Mouse (Mus musculus) hindbrain, embryonic 14.5 days (tissue): ENCODE measurements at regions not wholly inside any gene's neighbourhood (a gene's known extent, or its start where the extent isn't known, plus 50 kb on each side); places are given as distances from the start of the nearest gene placed in this dataset.

Experiments
- ATAC-seq: fragments of 200-750 bp; cut with Nextera tagmentation; 2 replicates; pipeline ENCODE4 v1.8.0; 2017; ENCODE audit warnings: moderate number of reproducible peaks, mild to moderate bottlenecking, moderate TSS enrichment, moderate library complexity; ENCODE audit not compliant: low FRiP score
- DNase-seq: peaks from one replicate; pipeline ENCODE4 v3.0.0-alpha.2; 2015; ENCODE audit warnings: low spot score
- H3K27ac ChIP-seq: fragments of 300-500 bp; sonication (generic); 2 replicates; pipeline ENCODE4 v1.5.1; 2014; ENCODE audit warnings: mild to moderate bottlenecking, moderate library complexity
- H3K27me3 ChIP-seq: fragments of 300-500 bp; sonication (generic); 2 replicates; pipeline ENCODE4 v1.6.1; 2014; ENCODE audit warnings: mild to moderate bottlenecking, low read length, mixed read lengths; ENCODE audit not compliant: control insufficient read depth, insufficient read depth
- H3K36me3 ChIP-seq: fragments of 300-500 bp; sonication (generic); replicated peaks from 2 replicates; pipeline ENCODE4 v1.6.1; 2014; ENCODE audit not compliant: control insufficient read depth, insufficient read depth
- H3K4me1 ChIP-seq: fragments of 300-500 bp; sonication (generic); replicated peaks from 2 replicates; pipeline ENCODE4 v1.6.1; 2014; ENCODE audit warnings: antibody characterized with exemption, low read length, mixed read lengths; ENCODE audit not compliant: control insufficient read depth, insufficient read depth
- H3K4me2 ChIP-seq: fragments of 300-500 bp; sonication (generic); replicated peaks from 2 replicates; pipeline ENCODE4 v1.6.1; 2014; ENCODE audit warnings: mild to moderate bottlenecking, moderate library complexity
- H3K4me3 ChIP-seq: fragments of 300-500 bp; sonication (generic); replicated peaks from 2 replicates; pipeline ENCODE4 v1.5.1; 2014; ENCODE audit warnings: mild to moderate bottlenecking, low read length
- H3K9ac ChIP-seq: fragments of 300-500 bp; sonication (generic); 2 replicates; pipeline ENCODE4 v1.6.1; 2014
- H3K9me3 ChIP-seq: fragments of 300-500 bp; sonication (generic); 2 replicates; pipeline ENCODE4 v1.6.1; 2016; ENCODE audit warnings: low read length; ENCODE audit not compliant: control insufficient read depth
- WGBS: fragments of 180-500 bp; shearing (Covaris S2); extraction: QIAGEN DNeasy Blood & Tissue Kit; methylation state at CpG from one replicate; pipeline ENCODE4 v1.1.7; 2014; 5-methylcytosine and 5-hydroxymethylcytosine counted together

DNA sequence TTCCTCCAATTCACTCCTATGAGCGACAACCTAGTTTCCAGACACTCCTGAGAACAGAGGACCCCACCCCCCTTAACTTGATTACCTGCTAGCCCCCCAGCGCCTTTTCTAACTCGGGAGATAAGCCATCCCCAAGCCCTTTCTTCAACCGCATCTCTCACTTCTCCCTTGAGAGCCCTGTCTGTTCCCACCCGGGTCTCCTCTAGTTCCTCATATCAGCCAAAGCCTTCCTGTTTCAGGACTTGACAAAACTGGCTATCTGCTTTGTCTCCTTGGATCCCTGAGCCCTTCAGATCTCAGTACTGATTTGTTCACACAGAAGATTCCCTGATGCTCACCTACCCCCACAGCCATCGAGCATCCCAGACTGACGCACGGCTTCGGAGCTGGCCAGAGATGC, 61.5 kb upstream of the Nap1l1 start:
- Histone ChIP-seq H3K9ac (no peak overlapping the region), H3K27me3 (no peaks in the 10 kb centered on the region), H3K4me1 (no peaks in the 10 kb centered on the region), H3K9me3 (no peaks in the 10 kb centered on the region), H3K27ac (no peak overlapping the region), H3K4me3 (no peak overlapping the region), H3K36me3 (no peaks in the 10 kb centered on the region), H3K4me2 (no peak overlapping the region)
- DNase-seq = no peak
- no peak for ATAC-seq
- WGBS = 93% methylated on average over 9 of the region's 9 CpGs

DNA sequence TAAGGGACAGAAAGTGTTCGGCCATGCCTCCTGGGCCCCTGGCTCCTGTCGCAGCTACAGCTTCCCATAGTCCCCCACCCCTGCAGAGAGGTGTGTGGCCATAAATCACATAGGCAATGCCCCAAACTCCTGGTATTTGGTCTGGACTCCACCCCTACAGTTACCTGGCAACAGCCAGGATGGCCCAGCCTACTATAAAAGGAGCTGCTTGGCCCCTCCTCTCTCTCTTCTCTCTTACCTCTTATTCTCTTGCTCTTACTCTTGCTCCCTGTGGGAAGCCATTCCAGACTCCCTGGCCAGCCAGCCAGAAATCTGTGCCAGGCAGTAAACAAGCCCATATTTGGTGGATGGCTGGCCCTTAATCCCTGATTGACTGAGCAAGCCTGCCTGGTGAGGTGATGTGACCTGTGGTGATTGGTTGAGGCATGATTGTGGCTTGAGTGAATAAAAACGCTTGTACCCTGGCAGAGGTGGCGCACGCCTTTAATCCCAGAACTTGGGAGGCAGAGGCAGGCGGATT, 56.4 kb upstream of the Nap1l1 start:
- H3K36me3 ChIP-seq = no peaks in the 10 kb centered on the region
- ATAC-seq = no peak
- H3K27me3 ChIP-seq = no peaks in the 10 kb centered on the region
- H3K27ac ChIP-seq = no peak overlapping the region
- H3K9ac ChIP-seq = no peak overlapping the region
- H3K9me3 ChIP-seq = no peaks in the 10 kb centered on the region
- DNase-seq = no peak
- H3K4me2 ChIP-seq = no peak overlapping the region
- WGBS = 81% methylated on average over 6 of the region's 6 CpGs
- H3K4me1 ChIP-seq = 0 out of 2 replicates have a peak, but pooled peaks cover 5% of the 10 kb centered on the region
- H3K4me3 ChIP-seq = no peak overlapping the region

DNA sequence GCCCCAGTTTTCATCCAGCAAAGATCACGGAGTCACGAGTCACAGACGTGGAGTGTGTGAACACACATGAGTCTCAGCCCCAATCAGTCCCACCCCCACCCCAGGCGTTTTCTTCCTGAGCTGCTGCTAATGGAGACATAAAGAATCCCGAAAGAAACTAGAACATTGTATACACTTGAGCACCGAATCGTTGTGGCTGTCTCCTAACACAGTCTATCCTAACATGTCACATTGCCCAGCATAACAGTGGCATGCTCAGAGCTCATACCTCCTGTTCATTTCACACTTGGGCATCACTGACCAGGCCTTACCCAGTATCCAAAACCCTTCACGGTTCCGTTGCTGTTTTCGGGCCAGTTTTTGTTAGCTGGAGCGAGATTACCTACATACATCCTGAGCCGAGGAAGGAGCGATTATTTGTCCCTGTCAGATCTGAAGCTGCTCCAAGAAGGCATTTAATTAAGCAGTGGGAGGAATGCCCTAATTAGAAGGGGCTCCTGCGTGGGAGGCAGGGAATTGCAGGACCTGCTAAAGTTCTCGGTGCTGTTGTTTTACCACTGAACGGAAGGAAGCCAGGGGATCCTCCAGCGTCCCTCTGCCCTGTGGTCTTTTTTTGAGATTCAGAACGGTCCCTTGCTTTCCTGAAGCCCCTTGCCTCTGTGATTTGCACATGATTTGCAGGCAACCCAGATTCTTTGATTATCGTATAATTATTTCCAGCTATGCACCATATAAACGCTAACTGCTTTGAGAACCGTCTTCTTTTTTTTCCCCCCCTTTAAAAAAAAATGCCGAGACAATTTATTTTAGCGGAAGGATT, 53.4 kb upstream of the Nap1l1 start:
- WGBS = 28% methylated on average over 23 of the region's 23 CpGs
- ATAC-seq (no peak), DNase-seq (peak; percentile 40)
- no peaks in the 10 kb centered on the region for H3K9me3 ChIP-seq
- H3K4me3 ChIP-seq = peak overlapping the region; percentile 22
- no peaks in the 10 kb centered on the region for H3K36me3 ChIP-seq
- H3K9ac ChIP-seq = peak overlapping the region; percentile 31
- H3K27me3 ChIP-seq = no peaks in the 10 kb centered on the region
- peak overlapping the region; percentile 32; the same call in 1 of the 2 replicates for H3K27ac ChIP-seq
- H3K4me1 ChIP-seq = peaks cover 9% of the 10 kb centered on the region
- peak overlapping the region; percentile 54 for H3K4me2 ChIP-seq

DNA sequence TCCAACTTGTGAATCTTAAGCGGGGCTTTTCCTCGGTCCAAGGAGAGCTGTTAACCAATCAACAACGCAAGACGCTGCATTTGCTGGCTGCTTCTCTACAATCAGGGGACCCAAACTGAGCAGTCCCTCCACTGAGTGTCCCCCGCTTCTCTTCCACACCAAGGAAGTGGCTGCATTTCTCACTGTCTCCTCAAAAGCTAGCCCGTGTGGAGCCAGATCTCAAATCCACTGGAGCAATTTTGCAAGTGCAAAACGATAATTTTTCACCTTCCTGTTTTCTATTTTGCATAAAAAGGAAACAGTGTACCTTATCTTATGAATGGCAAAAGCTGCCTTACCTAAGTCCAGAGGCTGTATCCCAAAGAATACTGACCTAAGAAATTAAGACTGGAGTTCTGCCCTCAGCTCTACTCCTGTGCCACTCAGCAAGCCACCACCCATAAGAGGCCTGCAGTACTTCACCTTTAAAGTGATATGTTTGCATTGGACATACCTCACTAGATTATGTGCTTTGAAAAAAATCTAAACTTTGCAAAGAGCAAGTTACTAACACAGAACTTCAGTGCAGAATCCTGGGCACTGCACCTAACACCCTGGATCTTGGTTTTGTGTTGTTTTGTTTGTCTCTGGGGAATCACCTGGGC, 52.7 kb upstream of the Nap1l1 start:
- DNase-seq = no peak
- no peaks in the 10 kb centered on the region for H3K27me3 ChIP-seq
- H3K9me3 ChIP-seq = no peaks in the 10 kb centered on the region
- no peak overlapping the region for H3K27ac ChIP-seq
- no peaks in the 10 kb centered on the region for H3K36me3 ChIP-seq
- ATAC-seq = no peak
- H3K4me1 ChIP-seq = peaks cover 9% of the 10 kb centered on the region
- peak overlapping the region; percentile 22 for H3K4me3 ChIP-seq
- peak overlapping the region; percentile 31; the same call in 1 of the 2 replicates for H3K9ac ChIP-seq
- peak overlapping the region; percentile 54 for H3K4me2 ChIP-seq
- WGBS = 17% methylated on average over 7 of the region's 7 CpGs

DNA sequence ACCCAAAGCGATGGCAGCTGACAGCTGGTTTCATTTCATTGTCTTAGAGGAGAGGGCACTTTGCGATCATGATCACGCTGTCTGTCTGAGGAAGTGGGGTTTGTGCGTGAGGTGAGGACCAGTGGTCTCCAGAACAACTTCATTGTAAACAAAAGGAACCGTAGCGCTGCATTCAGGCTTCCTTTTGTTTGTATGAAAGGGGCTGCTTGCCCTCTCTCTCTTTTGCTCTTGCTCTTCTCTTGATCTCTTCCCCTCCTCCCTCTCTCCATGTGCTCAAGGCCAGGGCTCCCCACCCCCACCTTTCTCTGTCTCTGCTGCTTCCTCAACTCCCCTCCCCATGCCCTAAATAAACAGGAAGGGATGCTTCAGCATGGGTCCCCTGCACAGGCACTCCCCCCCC, 51.0 kb upstream of the Nap1l1 start:
- H3K36me3 ChIP-seq = no peaks in the 10 kb centered on the region
- H3K27ac ChIP-seq = no peak overlapping the region
- H3K4me3 ChIP-seq = no peak overlapping the region
- ATAC-seq = no peak
- WGBS = 2% methylated on average over 6 of the region's 6 CpGs
- H3K27me3 ChIP-seq = no peaks in the 10 kb centered on the region
- H3K9me3 ChIP-seq = no peaks in the 10 kb centered on the region
- H3K4me2 ChIP-seq = peak overlapping the region; percentile 33
- peaks cover 9% of the 10 kb centered on the region for H3K4me1 ChIP-seq
- H3K9ac ChIP-seq = no peak overlapping the region
- no peak for DNase-seq

DNA sequence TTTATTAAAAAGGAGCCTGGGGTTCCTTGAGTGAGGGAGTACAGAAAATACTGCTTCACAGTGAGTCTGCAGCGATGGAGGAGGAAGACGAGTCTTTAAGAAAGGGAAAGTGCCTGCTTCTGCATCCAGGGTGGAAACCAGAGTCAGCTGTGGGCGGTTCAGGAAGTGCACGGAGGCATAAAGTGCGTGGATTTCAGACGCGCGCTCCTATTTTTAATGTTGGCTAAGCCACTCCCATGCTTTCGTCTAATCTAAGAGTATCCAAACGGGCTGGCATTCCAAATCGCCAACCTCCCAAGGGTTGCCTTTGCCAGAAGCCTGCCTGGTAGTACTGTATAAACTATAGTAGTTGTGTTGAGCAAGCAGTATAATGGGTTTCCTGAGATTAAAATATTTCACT, 50.4 kb upstream of the Nap1l1 start:
- H3K27ac ChIP-seq = no peak overlapping the region
- no peak overlapping the region for H3K9ac ChIP-seq
- H3K9me3 ChIP-seq = no peaks in the 10 kb centered on the region
- DNase-seq = no peak
- peak overlapping the region; percentile 33 for H3K4me2 ChIP-seq
- no peaks in the 10 kb centered on the region for H3K27me3 ChIP-seq
- ATAC-seq = no peak
- no peak overlapping the region for H3K4me3 ChIP-seq
- 31% methylated on average over 11 of the region's 11 CpGs for WGBS
- H3K36me3 ChIP-seq = no peaks in the 10 kb centered on the region
- peaks cover 9% of the 10 kb centered on the region for H3K4me1 ChIP-seq
